Mouse (Mus musculus): Measurements from ENCODE around the gene Gm20812. TPM values are rescaled to one million over a fixed set of nuclear protein-coding genes. Genes with fewer than 3 reads are reported as not detected.

Gm20812 gene
- not detected in 2 replicates for polyA plus RNA-seq (2012)

DNA sequence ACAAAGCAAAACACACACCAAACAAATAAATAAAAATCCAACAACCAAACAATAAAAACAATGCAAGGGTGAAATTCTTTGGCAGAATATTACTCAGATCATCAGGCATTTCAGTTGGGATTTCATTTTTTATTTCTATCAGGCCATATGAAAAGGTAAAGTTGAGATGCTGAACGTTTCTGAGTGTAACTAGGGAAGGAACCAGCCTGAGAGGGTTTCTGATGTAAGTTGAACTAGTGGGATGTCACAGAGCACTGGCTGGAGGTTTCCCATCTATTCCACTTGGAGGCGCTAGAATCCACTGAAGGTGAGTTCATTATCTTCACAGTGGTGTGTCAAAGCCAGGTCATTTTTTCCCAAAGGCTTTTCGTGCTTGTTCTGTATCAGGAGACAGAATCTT, at the start of gene Gm20812:
Gene Gm20812 (plus strand): TSS at position 301 of the 400 bp plus-strand sequence.

Other genes with a start within 250 kb of the Gm20812 start
- gene Gm29554, start 108.0 kb upstream of the Gm20812 start, polyA plus RNA-seq (2012), result not detected in 2 replicates